In the genomic region with DNA sequence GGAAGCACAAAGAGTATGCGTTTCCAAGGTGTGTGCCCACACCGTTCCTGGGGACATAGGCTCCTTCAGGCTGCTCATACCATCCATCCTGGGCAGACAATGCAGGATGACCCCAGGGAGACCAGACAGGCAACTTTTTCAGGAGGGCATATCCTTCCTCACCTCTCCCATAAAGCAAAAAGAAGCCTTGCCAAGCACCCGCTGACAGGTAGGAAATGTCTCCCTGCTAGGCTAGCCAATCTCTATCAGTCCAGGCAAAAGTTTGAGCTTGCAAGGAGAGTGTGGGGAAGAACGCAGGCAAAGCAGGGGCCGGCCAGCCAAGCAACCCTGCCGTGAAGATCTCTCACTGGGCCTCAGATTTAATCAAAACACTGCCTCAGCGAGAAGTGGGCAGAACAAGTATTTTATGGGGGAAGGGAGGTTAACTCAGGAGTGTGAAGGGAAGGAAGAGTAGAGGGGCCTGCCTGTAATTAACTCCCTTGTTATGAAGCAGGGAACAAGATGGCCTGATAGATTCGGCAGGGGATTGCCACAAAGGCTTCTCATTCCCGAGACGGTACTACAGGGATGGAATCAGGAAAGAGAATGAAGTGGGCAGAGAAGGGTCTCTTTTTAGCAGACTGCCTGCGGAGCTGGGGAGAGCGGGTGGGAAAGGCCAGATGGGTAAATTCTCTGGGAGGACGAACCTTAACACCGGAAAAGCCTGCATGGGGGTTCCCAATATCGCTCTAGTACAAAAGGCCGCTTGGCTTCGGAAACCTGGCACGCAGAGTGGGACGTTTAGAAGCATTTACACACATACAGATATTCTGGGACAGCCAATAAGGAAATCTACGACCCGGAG, we compare ENCODE assay signal across 8 mouse cellular contexts. TPM values are rescaled to one million over a fixed set of nuclear protein-coding genes. Genes with fewer than 3 reads are reported as not detected.
DNase-seq lines count a peak whose midpoint lies in the region; ATAC-seq and TF ChIP-seq lines count a peak whose summit lies in the region.

No protein-coding gene starts in this region.

- peak overlapping the region; percentile 94 for H3K9ac ChIP-seq in intestine, postnatal 0 days (ENCODE audit: low read depth, low read length)
- peak overlapping the region; percentile 78 for H3K9ac ChIP-seq in midbrain, embryonic 12.5 days (replicated peaks)

- peak overlapping the region; percentile 98 for H3K4me2 ChIP-seq in intestine, postnatal 0 days (replicated peaks; ENCODE audit: low read depth)
- peak overlapping the region; percentile 79 for H3K4me2 ChIP-seq in midbrain, embryonic 12.5 days (replicated peaks)

- WGBS in intestine, postnatal 0 days, result 5% methylated on average over 21 of the region's 21 CpGs
- WGBS in midbrain, embryonic 12.5 days, result 2% methylated on average over 21 of the region's 21 CpGs

- H3K4me3 ChIP-seq in gastrocnemius, adult 2 months, result peak overlapping the region; percentile 87
- H3K4me3 ChIP-seq in embryonic fibroblast, embryonic 13.5 days (ENCODE audit: insufficient read depth, low read length), result peak overlapping the region; percentile 66
- H3K4me3 ChIP-seq in intestine, postnatal 0 days (ENCODE audit: low read depth, low read length), result peak overlapping the region; percentile 84
- H3K4me3 ChIP-seq in midbrain, embryonic 12.5 days, result peak overlapping the region; percentile 72

- H3K36me3 ChIP-seq in intestine, postnatal 0 days (ENCODE audit: control insufficient read depth, insufficient read depth), result no peaks in the 10 kb centered on the region; the same call in 1 of the 2 replicates
- H3K36me3 ChIP-seq in midbrain, embryonic 12.5 days, result no peaks in the 10 kb centered on the region

- TF ChIP-seq CTCF in gastrocnemius, adult 2 months (IDR thresholded peaks at IDR 0.05), result no peak
- no peak for TF ChIP-seq CTCF in embryonic fibroblast, embryonic 13.5 days (IDR thresholded peaks at IDR 0.05; ENCODE audit: borderline replicate concordance, insufficient read depth, low read length)
- TF ChIP-seq CTCF in intestine, postnatal 0 days (IDR thresholded peaks at IDR 0.05; ENCODE audit: low read depth), result no peak

- ATAC-seq in intestine, postnatal 0 days, result no peak
- no peak for ATAC-seq in midbrain, embryonic 12.5 days (ENCODE audit: low FRiP score, low read depth)

- H3K27me3 ChIP-seq in intestine, postnatal 0 days (replicated peaks; ENCODE audit: control insufficient read depth, insufficient read depth, low read length), result no peaks in the 10 kb centered on the region
- peaks cover 45% of the 10 kb centered on the region for H3K27me3 ChIP-seq in midbrain, embryonic 12.5 days

- H3K9me3 ChIP-seq in intestine, postnatal 0 days (ENCODE audit: control insufficient read depth), result no peaks in the 10 kb centered on the region
- H3K9me3 ChIP-seq in midbrain, embryonic 12.5 days, result no peaks in the 10 kb centered on the region

- no peak for TF ChIP-seq POLR2A in embryonic fibroblast, embryonic 13.5 days (IDR thresholded peaks at IDR 0.05; ENCODE audit: low read depth, low read length)

- H3K27ac ChIP-seq in gastrocnemius, adult 2 months, result peak overlapping the region; percentile 97
- H3K27ac ChIP-seq in embryonic fibroblast, embryonic 13.5 days (ENCODE audit: insufficient read depth, low read length), result peak overlapping the region; percentile 48
- H3K27ac ChIP-seq in intestine, postnatal 0 days (ENCODE audit: low read depth, low read length), result peak overlapping the region; percentile 94
- no peak overlapping the region for H3K27ac ChIP-seq in midbrain, embryonic 12.5 days (replicated peaks)

- H3K4me1 ChIP-seq in embryonic fibroblast, embryonic 13.5 days (ENCODE audit: control insufficient read depth, insufficient read depth, low read length), result peaks cover 3% of the 10 kb centered on the region; the same call in 1 of the 2 replicates
- peaks cover 22% of the 10 kb centered on the region for H3K4me1 ChIP-seq in intestine, postnatal 0 days (replicated peaks; ENCODE audit: control insufficient read depth, insufficient read depth, low read length)
- H3K4me1 ChIP-seq in midbrain, embryonic 12.5 days, result peaks cover 54% of the 10 kb centered on the region

- DNase-seq in gastrocnemius, adult 2 months, result no peak
- no peak for DNase-seq in gastrocnemius, adult 18-20 months (ENCODE audit: low spot score)
- no peak for DNase-seq in urinary bladder, postnatal 10 days (ENCODE audit: low spot score)
- no peak for DNase-seq in frontal cortex, postnatal 14 days (ENCODE audit: low spot score in 2 of 2)
- DNase-seq in cerebellum, adult 11-12 months, result no peak

- intact Hi-C loops in gastrocnemius, adult 2 months (cut with DNase I), result loop anchor here (5.0 kb wide), 1 partner anchor 61 kb away; no protein-coding TSS in a partner anchor

RNA-seq across cellular contexts. Expression of gene Shb, which starts 3.7 kb away (rescaled TPM):
- 10 to 100 TPM in 1 of 2 experiments, 1 to 10 TPM in 1; 6.5 to 10.0 TPM for total RNA-seq in gastrocnemius, adult 2 months (2021)
- 1 to 10 TPM; 5.6 to 6.8 TPM for total RNA-seq in gastrocnemius, adult 18-20 months (2021)
- 11.4 and 11.9 TPM in 2 replicates for polyA plus RNA-seq in embryonic fibroblast, embryonic 13.5 days (2011; ENCODE audit: insufficient read length, low read depth, missing spikeins)
- polyA plus RNA-seq in intestine, postnatal 0 days (2015; fragmentation: Nextera tagmentation; extraction: Ambion mirVana), result 7.2 and 7.5 TPM in 2 replicates
- polyA plus RNA-seq in midbrain, embryonic 12.5 days (2016; fragmentation: Nextera tagmentation; extraction: Ambion mirVana), result 4.9 and 5.8 TPM in 2 replicates
